Mouse (Mus musculus): Measurements from ENCODE around the gene Hoxb1.

The Hoxb1 gene

GRCm38 (mm10) chr11:96349491-96350340 is 15.8 kb upstream of the Hoxb1 start:
- peak; percentile 85 for DNase-seq (ENCODE audit: extremely low spot score)

GRCm38 (mm10) chr11:96350341-96350624 is 15.3 kb upstream of the Hoxb1 start, which contains the start of gene Hoxb2:
Gene Hoxb2, plus strand, starts transcription at chr11:96350525.
- DNase-seq (ENCODE audit: extremely low spot score), result no peak

- DNase-seq (ENCODE audit: extremely low spot score), result no peak
Measured at GRCm38 (mm10) chr11:96350791-96351190, 14.8 kb upstream of the Hoxb1 start.

- peak; percentile 56 for DNase-seq (ENCODE audit: extremely low spot score)
Measured at GRCm38 (mm10) chr11:96351312-96351711, 14.2 kb upstream of the Hoxb1 start.

GRCm38 (mm10) chr11:96351831-96352230 is 13.7 kb upstream of the Hoxb1 start:
- peak; percentile 83 for DNase-seq (ENCODE audit: extremely low spot score)

- DNase-seq (ENCODE audit: extremely low spot score), result peak; percentile 74
Measured at GRCm38 (mm10) chr11:96352691-96353521, 12.6 kb upstream of the Hoxb1 start.

- DNase-seq (ENCODE audit: extremely low spot score), result no peak
Measured at GRCm38 (mm10) chr11:96353522-96353841, 12.1 kb upstream of the Hoxb1 start.

GRCm38 (mm10) chr11:96353939-96354338 is 11.6 kb upstream of the Hoxb1 start:
- DNase-seq (ENCODE audit: extremely low spot score), result no peak

- DNase-seq (ENCODE audit: extremely low spot score), result peak; percentile 84
Measured at GRCm38 (mm10) chr11:96354376-96354775, 11.2 kb upstream of the Hoxb1 start.

GRCm38 (mm10) chr11:96354801-96355311 is 10.7 kb upstream of the Hoxb1 start:
- no peak for DNase-seq (ENCODE audit: extremely low spot score)

GRCm38 (mm10) chr11:96363807-96364206 is 1.7 kb upstream of the Hoxb1 start:
- peak; percentile 72 for DNase-seq (ENCODE audit: extremely low spot score)

- DNase-seq (ENCODE audit: extremely low spot score), result peak; percentile 39
Measured at GRCm38 (mm10) chr11:96366092-96367041, 815 bp downstream of the Hoxb1 start.

- peak; percentile 38 for DNase-seq (ENCODE audit: extremely low spot score)
Measured at GRCm38 (mm10) chr11:96367141-96367540, 1.6 kb downstream of the Hoxb1 start.

GRCm38 (mm10) chr11:96368686-96369085 is 3.1 kb downstream of the Hoxb1 start:
- peak; percentile 21 for DNase-seq (ENCODE audit: extremely low spot score)

- DNase-seq (ENCODE audit: extremely low spot score), result no peak
Measured at GRCm38 (mm10) chr11:96369140-96369539, 3.6 kb downstream of the Hoxb1 start.

GRCm38 (mm10) chr11:96371726-96372125 is 6.2 kb downstream of the Hoxb1 start:
- DNase-seq (ENCODE audit: extremely low spot score), result no peak

GRCm38 (mm10) chr11:96372519-96372918 is 7.0 kb downstream of the Hoxb1 start:
- peak; percentile 74 for DNase-seq (ENCODE audit: extremely low spot score)

GRCm38 (mm10) chr11:96374810-96375209 is 9.3 kb downstream of the Hoxb1 start:
- no peak for DNase-seq (ENCODE audit: extremely low spot score)

GRCm38 (mm10) chr11:96383381-96383780 is 17.8 kb downstream of the Hoxb1 start:
- no peak for DNase-seq (ENCODE audit: extremely low spot score)

GRCm38 (mm10) chr11:96387635-96388034 is 22.1 kb downstream of the Hoxb1 start:
- DNase-seq (ENCODE audit: extremely low spot score), result no peak

- peak; percentile 73 for DNase-seq (ENCODE audit: extremely low spot score)
Measured at GRCm38 (mm10) chr11:96396772-96397626, 31.4 kb downstream of the Hoxb1 start.

Data from embryo, embryonic 9.5 days (tissue).